Mouse (Mus musculus) forebrain, embryonic 15.5 days (tissue): ENCODE results near the gene Efnb1. TPM values are rescaled to one million over a fixed set of nuclear protein-coding genes. Genes with fewer than 3 reads are reported as not detected.

Source experiments
- ATAC-seq: fragments of 200-750 bp; cut with Nextera tagmentation; replicated peaks from 2 replicates; pipeline ENCODE4 v1.8.0; 2017; ENCODE audit warnings: mild to moderate bottlenecking, moderate TSS enrichment, moderate library complexity
- H3K27ac ChIP-seq: fragments of 300-500 bp; sonication (generic); replicated peaks from 2 replicates; pipeline ENCODE4 v1.5.1; 2015; ENCODE audit warnings: mild to moderate bottlenecking, inconsistent platforms
- H3K27me3 ChIP-seq: fragments of 300-500 bp; sonication (generic); 2 replicates; pipeline ENCODE4 v1.6.1; 2015; ENCODE audit warnings: inconsistent platforms
- H3K36me3 ChIP-seq: fragments of 300-500 bp; sonication (generic); 2 replicates; pipeline ENCODE4 v1.6.1; 2015; ENCODE audit warnings: mild to moderate bottlenecking, inconsistent platforms
- H3K4me1 ChIP-seq: fragments of 300-500 bp; sonication (generic); 2 replicates; pipeline ENCODE4 v1.6.1; 2015; ENCODE audit warnings: inconsistent platforms
- H3K4me2 ChIP-seq: fragments of 300-500 bp; sonication (generic); replicated peaks from 2 replicates; pipeline ENCODE4 v1.6.1; 2015; ENCODE audit warnings: mild to moderate bottlenecking, inconsistent platforms
- H3K4me3 ChIP-seq: fragments of 300-500 bp; sonication (generic); 2 replicates; pipeline ENCODE4 v1.5.1; 2015; ENCODE audit warnings: mild to moderate bottlenecking, inconsistent platforms
- H3K9ac ChIP-seq: fragments of 300-500 bp; sonication (generic); replicated peaks from 2 replicates; pipeline ENCODE4 v1.6.1; 2015; ENCODE audit warnings: mild to moderate bottlenecking, inconsistent platforms
- H3K9me3 ChIP-seq: fragments of 300-500 bp; sonication (generic); 2 replicates; pipeline ENCODE4 v1.6.1; 2016; ENCODE audit warnings: inconsistent platforms
- WGBS: fragments of 180-500 bp; shearing (Covaris S2); methylation state at CpG from one replicate; pipeline ENCODE4 v1.1.7; 2015; ENCODE audit warnings: mixed read lengths; 5-methylcytosine and 5-hydroxymethylcytosine counted together
- polyA plus RNA-seq: library from polyadenylated mRNA; unstranded; fragments of >200 nt; fragmentation: Nextera tagmentation; extraction: Ambion mirVana; gene quantifications from 2 replicates; pipeline ENCODE4 v1.2.1, GENCODE M21; 2015

Gene Efnb1
- polyA plus RNA-seq, 1 experiment from 2014 or later: 74.8 TPM

DNA sequence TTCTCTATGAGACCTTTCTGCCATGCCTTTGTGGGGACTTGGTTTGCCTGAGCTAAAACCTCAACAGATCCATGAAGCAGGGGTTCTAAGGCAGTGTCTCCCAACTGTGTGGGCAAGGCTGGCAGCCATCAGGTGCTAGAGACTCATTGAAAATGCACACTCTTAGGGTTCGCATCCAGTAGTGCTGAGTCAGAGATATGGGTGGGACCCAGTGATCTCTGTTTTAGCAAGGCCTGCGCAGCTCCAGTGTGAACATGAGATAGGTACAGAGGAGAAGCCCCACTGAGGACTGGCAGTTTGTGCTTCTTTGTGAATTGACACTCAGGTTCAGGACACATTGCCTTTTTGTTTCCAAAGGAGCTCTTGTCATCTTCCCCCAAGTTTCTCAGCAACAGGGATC lies 28.2 kb downstream of the Efnb1 start:
- no peak for ATAC-seq

DNA sequence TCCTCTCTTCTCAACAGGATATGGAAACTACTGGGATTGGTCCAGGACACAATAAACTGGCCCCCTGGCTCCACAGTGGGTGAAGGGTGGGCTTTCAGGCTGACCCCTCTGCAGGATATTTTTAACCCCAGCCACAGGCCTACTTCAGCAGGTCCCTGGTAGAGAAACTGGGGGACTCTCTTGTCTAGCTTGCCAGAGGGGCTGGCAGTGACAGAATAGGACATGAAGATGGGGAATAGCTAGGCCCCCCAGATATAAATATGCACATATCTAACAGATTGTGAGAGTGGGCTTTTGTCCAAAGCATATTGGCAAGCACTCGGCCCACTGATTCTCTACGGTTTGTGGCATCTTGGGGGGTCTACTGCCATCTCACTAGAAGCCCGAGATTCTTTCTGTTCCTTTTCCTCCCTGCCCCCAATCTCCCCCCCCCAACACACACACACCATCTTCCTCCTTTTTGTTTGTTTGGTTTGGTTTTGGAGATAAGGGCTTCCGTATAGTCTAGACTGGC lies 29.0 kb downstream of the Efnb1 start:
- no peak overlapping the region for H3K9ac ChIP-seq
- no peaks in the 10 kb centered on the region for H3K9me3 ChIP-seq
- no peak overlapping the region for H3K4me3 ChIP-seq
- 31% methylated on average over 4 of the region's 4 CpGs for WGBS
- no peaks in the 10 kb centered on the region for H3K27me3 ChIP-seq
- ATAC-seq: peak; percentile 65
- no peaks in the 10 kb centered on the region for H3K36me3 ChIP-seq
- H3K4me1 ChIP-seq: peaks cover 7% of the 10 kb centered on the region
- H3K27ac ChIP-seq: no peak overlapping the region; the same call in 1 of the 2 replicates
- H3K4me2 ChIP-seq: no peak overlapping the region

More for the DNA sequence above, 28.2 kb downstream of the Efnb1 start:
- Histone ChIP-seq H3K4me1 (peaks cover 7% of the 10 kb centered on the region), H3K27ac (no peak overlapping the region), H3K9me3 (no peaks in the 10 kb centered on the region), H3K4me3 (no peak overlapping the region), H3K9ac (no peak overlapping the region), H3K36me3 (no peaks in the 10 kb centered on the region), H3K27me3 (no peaks in the 10 kb centered on the region), H3K4me2 (no peak overlapping the region)
- 83% methylated on average over 2 of the region's 2 CpGs for WGBS

DNA sequence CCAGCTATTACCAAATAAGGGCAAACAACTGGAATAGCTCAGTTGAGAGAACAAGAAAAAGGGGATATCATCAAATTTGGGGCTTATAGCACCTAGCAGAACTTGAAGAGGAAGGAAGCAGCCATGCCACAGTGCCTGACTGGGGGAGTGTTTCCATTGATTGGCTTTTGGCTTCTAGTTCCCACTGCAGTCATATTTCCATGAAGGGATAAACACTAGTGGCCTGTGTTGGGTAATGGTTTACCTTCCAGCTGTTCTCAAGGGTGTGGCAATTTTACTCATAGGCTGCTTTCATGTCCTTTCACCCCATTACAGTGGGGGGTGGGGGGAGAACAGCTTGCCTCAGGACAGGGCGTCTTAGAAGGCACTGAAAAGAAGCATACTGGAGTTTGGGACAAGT lies 31.1 kb downstream of the Efnb1 start:
- Histone ChIP-seq H3K4me1 (peaks cover 7% of the 10 kb centered on the region), H3K9me3 (no peaks in the 10 kb centered on the region), H3K4me2 (no peak overlapping the region), H3K27ac (no peak overlapping the region), H3K9ac (no peak overlapping the region), H3K27me3 (no peaks in the 10 kb centered on the region), H3K4me3 (no peak overlapping the region), H3K36me3 (no peaks in the 10 kb centered on the region)
- ATAC-seq: no peak
- 68% methylated on average over 1 of the region's 1 CpGs for WGBS

DNA sequence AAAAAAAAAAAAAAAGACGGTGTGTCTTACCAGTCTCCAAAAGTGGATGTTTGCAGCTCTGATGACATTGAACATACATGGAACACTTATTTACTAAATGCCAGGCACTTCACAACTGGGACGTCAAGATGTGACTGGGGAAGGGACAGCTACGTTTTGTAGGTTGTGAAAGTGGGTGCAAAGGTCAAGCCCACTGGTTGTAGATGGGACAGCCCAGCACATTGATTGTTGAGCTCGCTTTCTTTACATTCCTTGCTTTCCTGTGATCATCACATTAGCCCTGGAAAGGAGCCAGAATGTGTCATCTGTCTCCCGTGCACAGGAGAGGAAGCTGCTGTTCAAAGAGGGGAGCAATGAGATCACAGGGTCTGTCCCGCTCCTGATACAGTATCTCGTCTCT lies 31.6 kb downstream of the Efnb1 start:
- Histone ChIP-seq H3K36me3 (no peaks in the 10 kb centered on the region), H3K27ac (no peak overlapping the region), H3K9me3 (no peaks in the 10 kb centered on the region), H3K4me3 (no peak overlapping the region), H3K4me2 (no peak overlapping the region), H3K4me1 (peaks cover 7% of the 10 kb centered on the region), H3K9ac (no peak overlapping the region), H3K27me3 (no peaks in the 10 kb centered on the region)
- 63% methylated on average over 7 of the region's 7 CpGs for WGBS
- no peak for ATAC-seq

DNA sequence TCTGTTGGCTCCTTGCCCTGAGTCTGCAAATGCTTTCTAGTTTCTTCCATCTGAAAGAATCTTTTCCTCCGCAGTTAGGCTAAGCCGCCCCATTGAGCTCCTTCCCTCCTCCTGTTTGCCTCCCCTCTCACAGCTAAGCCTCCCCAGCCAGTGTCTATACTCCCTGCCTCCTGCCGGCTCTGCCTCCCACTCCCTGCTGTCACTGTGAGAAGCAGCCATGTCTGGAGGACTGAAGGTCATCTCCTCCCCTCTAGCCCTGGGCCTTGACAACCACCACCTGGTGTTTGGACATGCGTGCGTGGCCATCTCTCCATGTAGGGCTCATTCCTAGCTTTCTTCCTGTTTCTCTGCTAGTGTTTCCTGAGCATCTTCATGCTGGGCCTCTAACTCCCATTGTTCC lies 36.4 kb downstream of the Efnb1 start:
- no peaks in the 10 kb centered on the region for H3K36me3 ChIP-seq
- 52% methylated on average over 5 of the region's 5 CpGs for WGBS
- H3K4me2 ChIP-seq: no peak overlapping the region
- H3K27ac ChIP-seq: no peak overlapping the region
- no peak overlapping the region for H3K4me3 ChIP-seq
- no peaks in the 10 kb centered on the region for H3K27me3 ChIP-seq
- H3K9ac ChIP-seq: no peak overlapping the region
- no peaks in the 10 kb centered on the region for H3K4me1 ChIP-seq
- no peak for ATAC-seq
- no peaks in the 10 kb centered on the region for H3K9me3 ChIP-seq

DNA sequence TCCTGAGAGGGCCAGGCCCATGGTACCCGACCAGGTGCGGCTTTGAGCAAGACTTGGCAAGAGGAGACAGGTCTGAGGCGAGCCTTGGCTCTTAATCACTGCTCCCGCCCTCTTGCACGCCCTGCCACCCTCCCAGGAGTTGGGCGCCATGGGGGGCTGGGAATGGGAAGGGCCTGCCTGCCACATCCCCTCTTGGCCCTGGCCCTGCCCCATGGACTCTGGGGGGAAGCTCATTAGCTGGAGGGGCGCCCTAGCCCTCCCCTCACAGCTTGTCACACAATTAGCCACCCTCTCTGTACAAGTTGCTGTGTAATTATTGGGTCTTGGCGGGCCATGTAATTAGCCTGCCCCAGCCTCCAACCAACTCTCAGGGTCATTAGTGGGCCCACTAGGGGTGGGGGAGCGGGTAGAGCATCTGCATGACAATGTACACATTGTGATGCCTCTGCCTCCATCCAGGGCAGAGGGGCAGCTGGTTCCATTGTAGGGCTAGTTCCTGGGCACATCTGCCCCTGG lies 49.2 kb downstream of the Efnb1 start:
- peak; percentile 80 for ATAC-seq
- Histone ChIP-seq H3K4me3 (no peak overlapping the region), H3K27me3 (no peaks in the 10 kb centered on the region), H3K9me3 (no peaks in the 10 kb centered on the region), H3K36me3 (no peaks in the 10 kb centered on the region), H3K9ac (no peak overlapping the region), H3K27ac (no peak overlapping the region; the same call in none of the 2 replicates), H3K4me1 (peaks cover 21% of the 10 kb centered on the region), H3K4me2 (no peak overlapping the region)
- WGBS: 37% methylated on average over 9 of the region's 9 CpGs

DNA sequence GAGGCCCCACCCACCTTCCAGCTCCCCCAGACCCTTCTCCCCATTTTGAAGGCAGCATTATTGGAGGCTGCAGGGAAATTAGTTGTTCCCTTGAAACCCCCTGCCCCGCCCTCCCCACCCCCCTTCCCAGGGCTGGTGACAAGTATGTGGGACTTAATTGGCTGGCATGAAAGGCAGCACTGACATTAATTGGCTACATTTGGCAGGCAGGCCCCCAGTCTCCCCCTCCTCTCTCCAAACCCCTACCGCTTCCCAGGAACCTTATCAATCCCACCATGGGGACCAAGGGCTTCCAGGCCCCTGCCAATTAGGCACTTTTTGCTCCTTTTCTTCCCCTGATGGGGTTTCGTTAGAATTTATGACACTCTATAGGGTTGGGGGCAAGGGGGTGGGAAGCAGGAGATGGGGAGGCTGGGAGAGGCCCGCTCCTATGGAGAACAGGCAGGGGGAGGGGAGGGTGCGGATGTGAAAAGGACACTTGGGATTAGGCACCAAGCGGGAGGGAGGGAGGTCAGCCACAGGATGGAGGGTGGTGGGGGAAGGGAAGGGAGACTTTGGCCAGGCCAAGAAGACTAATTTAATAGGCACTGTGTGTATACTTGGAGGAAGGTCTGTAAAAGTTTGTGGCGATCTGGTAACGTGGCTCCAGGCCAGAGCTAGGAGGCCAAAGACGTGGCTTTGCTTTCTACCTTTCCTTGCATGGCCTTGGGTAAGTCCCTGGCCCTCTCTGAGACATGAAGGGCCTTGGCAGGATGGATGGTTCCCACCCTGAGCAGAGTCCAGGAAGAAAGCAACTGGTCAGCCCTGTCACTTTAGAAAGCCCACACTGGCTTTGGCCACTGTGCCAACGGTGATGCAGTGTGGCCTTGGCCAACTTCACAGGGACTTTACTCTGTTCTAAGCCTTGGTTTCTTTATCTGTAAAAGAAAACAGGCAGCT lies 50.8 kb downstream of the Efnb1 start:
- Histone ChIP-seq H3K36me3 (no peaks in the 10 kb centered on the region), H3K4me3 (no peak overlapping the region), H3K4me1 (peaks cover 21% of the 10 kb centered on the region), H3K27me3 (no peaks in the 10 kb centered on the region), H3K27ac (peak overlapping the region; percentile 73), H3K9me3 (no peaks in the 10 kb centered on the region), H3K4me2 (0 out of 2 replicates have a peak overlapping the region, but pooled peaks have one; percentile 10), H3K9ac (no peak overlapping the region)
- peak; percentile 80 for ATAC-seq
- 28% methylated on average over 10 of the region's 10 CpGs for WGBS

DNA sequence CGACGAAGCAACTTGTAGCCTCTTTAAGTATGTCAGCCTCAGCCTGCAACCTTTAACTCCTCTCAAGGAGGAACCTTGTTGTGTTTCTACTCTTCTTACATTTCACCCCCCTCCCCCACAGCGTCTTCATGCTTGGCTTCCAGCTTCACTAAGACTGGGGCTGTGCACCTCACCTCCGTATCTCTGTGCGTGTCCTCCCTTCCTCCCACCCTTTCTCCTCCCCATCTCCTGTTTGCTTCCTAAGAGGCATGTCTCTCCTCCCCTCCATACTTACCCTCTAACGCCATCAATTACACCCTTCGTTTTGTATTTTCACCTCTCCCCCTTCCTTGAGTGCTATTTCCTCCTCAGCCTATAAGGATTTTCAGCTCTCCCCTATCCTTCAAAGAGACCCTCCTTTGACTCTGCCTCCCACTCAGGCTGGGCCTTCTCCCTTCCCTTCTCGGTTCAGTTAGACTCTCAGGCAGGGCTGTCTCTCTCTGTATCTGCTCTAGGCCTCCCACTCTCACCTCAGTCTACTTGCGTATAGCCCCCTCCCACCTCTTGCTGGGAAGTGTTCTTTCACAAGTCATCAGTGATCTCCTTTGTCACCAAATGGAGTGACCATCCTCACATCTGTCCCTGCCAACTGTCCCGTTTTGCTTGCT lies 55.6 kb downstream of the Efnb1 start:
- Histone ChIP-seq H3K27ac (no peak overlapping the region), H3K9me3 (no peaks in the 10 kb centered on the region), H3K9ac (no peak overlapping the region), H3K4me3 (no peak overlapping the region), H3K36me3 (no peaks in the 10 kb centered on the region), H3K4me1 (0 out of 2 replicates have a peak, but pooled peaks cover 7% of the 10 kb centered on the region), H3K27me3 (0 out of 2 replicates have a peak, but pooled peaks cover 2% of the 10 kb centered on the region), H3K4me2 (no peak overlapping the region)
- no peak for ATAC-seq
- WGBS: 75% methylated on average over 10 of the region's 10 CpGs

DNA sequence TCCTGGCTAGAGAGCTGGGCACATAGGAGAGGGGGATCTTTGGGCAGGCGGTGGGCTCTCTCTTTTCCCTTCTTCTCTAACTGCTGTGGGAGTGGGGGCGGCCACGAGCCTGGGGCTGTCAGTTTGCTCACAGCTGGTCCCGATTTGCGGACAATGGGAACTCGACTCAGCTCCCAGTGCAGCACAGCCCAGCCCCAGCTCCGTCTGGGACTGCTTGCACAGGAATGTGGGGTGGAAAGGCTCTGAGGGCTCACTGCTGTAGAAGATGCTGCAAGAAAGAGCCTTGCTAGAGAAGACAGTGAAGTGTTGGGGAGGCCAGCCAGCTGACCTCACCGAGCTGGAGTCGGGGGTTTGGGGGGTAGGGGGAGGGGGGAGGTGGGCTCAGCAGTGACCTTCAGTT lies 61.0 kb downstream of the Efnb1 start:
- no peaks in the 10 kb centered on the region for H3K9me3 ChIP-seq
- H3K9ac ChIP-seq: no peak overlapping the region
- 36% methylated on average over 8 of the region's 9 CpGs for WGBS
- H3K27ac ChIP-seq: peak overlapping the region; percentile 95
- H3K4me2 ChIP-seq: no peak overlapping the region
- no peak for ATAC-seq
- 0 out of 2 replicates have a peak, but pooled peaks cover 2% of the 10 kb centered on the region for H3K27me3 ChIP-seq
- H3K4me3 ChIP-seq: no peak overlapping the region
- H3K4me1 ChIP-seq: peaks cover 30% of the 10 kb centered on the region
- H3K36me3 ChIP-seq: no peaks in the 10 kb centered on the region

DNA sequence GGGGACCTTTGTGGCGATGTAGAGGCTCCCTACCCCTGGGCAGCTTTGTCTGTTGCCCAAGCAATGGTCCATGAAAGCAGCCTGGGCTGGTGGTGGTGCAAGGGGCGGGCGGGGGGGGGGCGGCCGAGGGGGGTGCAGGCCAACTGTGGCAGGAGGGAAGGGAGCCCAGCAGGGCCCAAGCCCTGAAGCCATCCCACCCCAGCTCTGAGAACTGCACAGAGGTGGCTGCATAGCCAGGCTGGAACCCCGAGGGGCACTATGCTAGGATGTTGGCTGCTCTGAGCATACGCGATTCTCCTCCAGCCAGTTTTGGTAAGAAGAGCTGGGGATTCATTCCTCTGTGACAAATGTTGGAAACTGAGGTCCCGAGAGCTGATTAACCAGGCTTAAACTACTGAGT lies 62.6 kb downstream of the Efnb1 start:
- Histone ChIP-seq H3K27ac (peak overlapping the region; percentile 95), H3K4me3 (peak overlapping the region; percentile 22), H3K9ac (peak overlapping the region; percentile 43), H3K27me3 (0 out of 2 replicates have a peak, but pooled peaks cover 1% of the 10 kb centered on the region), H3K4me1 (peaks cover 30% of the 10 kb centered on the region), H3K4me2 (peak overlapping the region; percentile 44), H3K9me3 (no peaks in the 10 kb centered on the region), H3K36me3 (no peaks in the 10 kb centered on the region)
- ATAC-seq: peak; percentile 80
- 24% methylated on average over 6 of the region's 9 CpGs for WGBS
